Mouse (Mus musculus) ES-E14 (cell line): ENCODE results near the gene Btn2a2. TPM values are rescaled to one million over a fixed set of nuclear protein-coding genes. Genes with fewer than 3 reads are reported as not detected.

Experiments
- DNase-seq: peaks from one replicate; pipeline ENCODE4 v3.0.0-alpha.2; 2013; ENCODE audit warnings: low read depth, low spot score
- H3K27ac ChIP-seq: 2 replicates; pipeline ENCODE4 v1.5.1; 2012; ENCODE audit warnings: low read depth, mild to moderate bottlenecking, low read length, moderate library complexity, mixed read lengths; ENCODE audit not compliant: poor library complexity, insufficient read depth, severe bottlenecking
- H3K36me3 ChIP-seq: 2 replicates; pipeline ENCODE4 v1.6.1; 2012; ENCODE audit warnings: mild to moderate bottlenecking, low read length, moderate library complexity, mixed read lengths; ENCODE audit not compliant: control insufficient read depth, poor library complexity, insufficient read depth, severe bottlenecking
- H3K4me1 ChIP-seq, 2 experiments: fragments of 150-350 bp in 1 of 2; sonication (generic) in 1 of 2; 2 replicates each; pipeline ENCODE4 v1.6.1; 2012; ENCODE audit warnings: low read length in 2 of 2, mild to moderate bottlenecking in 1 of 2, mixed read lengths in 1 of 2; ENCODE audit not compliant: control insufficient read depth in 2 of 2, insufficient read depth in 2 of 2, poor library complexity in 1 of 2
- H3K4me3 ChIP-seq, 2 experiments: fragments of 150-350 bp in 1 of 2; sonication (generic) in 1 of 2; 2 replicates each; pipeline ENCODE4 v1.5.1; 2012; ENCODE audit warnings: low read length in 2 of 2, low read depth in 1 of 2, mild to moderate bottlenecking in 1 of 2, mixed read lengths in 1 of 2; ENCODE audit not compliant: insufficient read depth in 1 of 2, poor library complexity in 1 of 2, severe bottlenecking in 1 of 2
- H3K9ac ChIP-seq: 2 replicates; pipeline ENCODE4 v1.6.1; 2012; ENCODE audit warnings: low read depth, mild to moderate bottlenecking, low read length, mixed read lengths; ENCODE audit not compliant: poor library complexity, insufficient read depth, severe bottlenecking
- H3K9me3 ChIP-seq: fragments of 150-350 bp; sonication (generic); 2 replicates; pipeline ENCODE4 v1.6.1; 2012; ENCODE audit warnings: low read depth, mild to moderate bottlenecking, low read length; ENCODE audit not compliant: control insufficient read depth, insufficient read depth
- CHD2 ChIP-seq: IDR thresholded peaks from 2 replicates; pipeline ENCODE4 v1.6.1; 2014; ENCODE audit warnings: mild to moderate bottlenecking, low read depth, low read length, inconsistent platforms
- HCFC1 ChIP-seq: IDR thresholded peaks from 2 replicates; pipeline ENCODE4 v1.6.1; 2012; ENCODE audit warnings: low read length, inconsistent platforms, borderline replicate concordance; ENCODE audit not compliant: insufficient read depth
- MAFK ChIP-seq: IDR thresholded peaks from 2 replicates; pipeline ENCODE4 v1.6.1; 2014; ENCODE audit warnings: mild to moderate bottlenecking, low read depth, low read length, inconsistent platforms; ENCODE audit not compliant: insufficient read depth
- ZC3H11A ChIP-seq: IDR thresholded peaks from 2 replicates; pipeline ENCODE4 v1.6.1; 2012; ENCODE audit warnings: low read depth, mild to moderate bottlenecking, inconsistent platforms, low read length, borderline replicate concordance
- ZNF384 ChIP-seq: IDR thresholded peaks from 2 replicates; pipeline ENCODE4 v1.6.1; 2012; ENCODE audit warnings: low read depth, low read length, inconsistent platforms
- in situ Hi-C, 2 experiments: fragments of 600-800 bp; cut with MboI; formaldehyde crosslinking; loops; one replicate each; pipeline ENCODE4 v1.15.1; 2025; ENCODE audit warnings: low sequenced_read_pairs in 2 of 2, inconsistent platforms in 1 of 2; ENCODE audit not compliant: unreplicated experiment in 2 of 2
- total RNA-seq: library from RNA; depleted of rRNA; stranded (reverse); fragments of 300-350 nt; gene quantifications from 2 replicates; pipeline ENCODE4 v1.2.3, GENCODE M21; 2012

The Btn2a2 gene
- total RNA-seq, 1 experiment, result 1.5 TPM

- TF ChIP-seq ZC3H11A (no peak), HCFC1 (no peak), ZNF384 (no peak), CHD2 (no peak), MAFK (no peak)
- no peak for DNase-seq
- in situ Hi-C loops, result no loop called here
- Histone ChIP-seq H3K36me3 (no peaks in the 10 kb centered on the region), H3K9me3 (no peaks in the 10 kb centered on the region), H3K9ac (no peak overlapping the region), H3K4me3 (no peak overlapping the region), H3K4me1 (peaks cover 13 to 16% of the 10 kb centered on the region in 2 experiments), H3K27ac (no peak overlapping the region; the same call in 1 of the 2 replicates)
Observed at GRCm38 (mm10) chr13:23491263-23491662, 2.6 kb upstream of the Btn2a2 start.

GRCm38 (mm10) chr13:23490863-23491262 is 2.2 kb upstream of the Btn2a2 start:
- Histone ChIP-seq H3K4me3 (no peak overlapping the region), H3K27ac (no peak overlapping the region; the same call in 1 of the 2 replicates), H3K9ac (no peak overlapping the region), H3K9me3 (no peaks in the 10 kb centered on the region), H3K4me1 (peaks cover 13 to 16% of the 10 kb centered on the region in 2 experiments), H3K36me3 (no peaks in the 10 kb centered on the region)
- no peak for TF ChIP-seq ZNF384
- in situ Hi-C loops, result no loop called here
- no peak for DNase-seq

GRCm38 (mm10) chr13:23485271-23485670 is 3.4 kb downstream of the Btn2a2 start:
- Histone ChIP-seq H3K27ac (no peak overlapping the region), H3K4me3 (no peak overlapping the region), H3K9me3 (no peaks in the 10 kb centered on the region), H3K4me1 (peaks cover 0 to 9% of the 10 kb centered on the region in 2 experiments; a peak in 3 of 4 replicates), H3K36me3 (no peaks in the 10 kb centered on the region), H3K9ac (no peak overlapping the region)
- DNase-seq, result no peak
- TF ChIP-seq MAFK, result no peak
- TF ChIP-seq CHD2, result no peak
- TF ChIP-seq ZNF384, result no peak
- no peak for TF ChIP-seq ZC3H11A
- TF ChIP-seq HCFC1, result no peak
- in situ Hi-C loops, result no loop called here

- Histone ChIP-seq H3K36me3 (no peaks in the 10 kb centered on the region), H3K9ac (no peak overlapping the region), H3K4me3 (no peak overlapping the region), H3K4me1 (peaks cover 0 to 2% of the 10 kb centered on the region in 2 experiments; a peak in 2 of 4 replicates), H3K9me3 (no peaks in the 10 kb centered on the region), H3K27ac (no peak overlapping the region)
- DNase-seq, result no peak
- in situ Hi-C loops, result no loop called here
- no peak for TF ChIP-seq ZC3H11A
- no peak for TF ChIP-seq MAFK
- TF ChIP-seq HCFC1, result no peak
- no peak for TF ChIP-seq ZNF384
- TF ChIP-seq CHD2, result no peak
Observed at GRCm38 (mm10) chr13:23483153-23483552, 5.5 kb downstream of the Btn2a2 start.

- H3K36me3 ChIP-seq, result no peaks in the 10 kb centered on the region
- no peak for DNase-seq
- no peak overlapping the region for H3K27ac ChIP-seq
- H3K4me3 ChIP-seq, result no peak overlapping the region
- no peaks in the 10 kb centered on the region for H3K9me3 ChIP-seq
- no peak overlapping the region for H3K9ac ChIP-seq
- TF ChIP-seq HCFC1, result no peak
- no peak for TF ChIP-seq CHD2
- TF ChIP-seq ZNF384, result no peak
- TF ChIP-seq MAFK, result no peak
- TF ChIP-seq ZC3H11A, result no peak
- in situ Hi-C loops, result no loop called here
- H3K4me1 ChIP-seq, result no peaks in the 10 kb centered on the region
Observed at GRCm38 (mm10) chr13:23475658-23476057, 13.0 kb downstream of the Btn2a2 start.
